Mouse (Mus musculus) heart, embryonic 13.5 days (tissue): ENCODE data around the gene Rbm20. TPM values are rescaled to one million over a fixed set of nuclear protein-coding genes. Genes with fewer than 3 reads are reported as not detected.

ENCODE experiments used
- ATAC-seq: fragments of 200-750 bp; cut with Nextera tagmentation; 2 replicates; pipeline ENCODE4 v1.8.0; 2017; ENCODE audit warnings: moderate TSS enrichment; ENCODE audit not compliant: insufficient number of reproducible peaks, low FRiP score, low TSS enrichment; ENCODE audit errors: extremely low read depth
- H3K27ac ChIP-seq: fragments of 300-500 bp; sonication (generic); replicated peaks from 2 replicates; pipeline ENCODE4 v1.5.1; 2015; ENCODE audit warnings: moderate library complexity, mild to moderate bottlenecking, inconsistent platforms
- H3K27me3 ChIP-seq: fragments of 300-500 bp; sonication (generic); replicated peaks from 2 replicates; pipeline ENCODE4 v1.6.1; 2015; ENCODE audit warnings: mild to moderate bottlenecking, inconsistent platforms
- H3K36me3 ChIP-seq: fragments of 300-500 bp; sonication (generic); 2 replicates; pipeline ENCODE4 v1.6.1; 2015; ENCODE audit warnings: mild to moderate bottlenecking, inconsistent platforms
- H3K4me1 ChIP-seq: fragments of 300-500 bp; sonication (generic); 2 replicates; pipeline ENCODE4 v1.6.1; 2015; ENCODE audit warnings: inconsistent platforms
- H3K4me2 ChIP-seq: fragments of 300-500 bp; sonication (generic); 2 replicates; pipeline ENCODE4 v1.6.1; 2015; ENCODE audit warnings: inconsistent platforms, mild to moderate bottlenecking, moderate library complexity
- H3K4me3 ChIP-seq: fragments of 300-500 bp; sonication (generic); 2 replicates; pipeline ENCODE4 v1.5.1; 2015; ENCODE audit warnings: moderate library complexity, mild to moderate bottlenecking, inconsistent platforms
- H3K9ac ChIP-seq: fragments of 300-500 bp; sonication (generic); 2 replicates; pipeline ENCODE4 v1.6.1; 2015; ENCODE audit warnings: inconsistent platforms, mild to moderate bottlenecking, moderate library complexity
- H3K9me3 ChIP-seq: fragments of 300-500 bp; sonication (generic); 2 replicates; pipeline ENCODE4 v1.6.1; 2016; ENCODE audit warnings: inconsistent platforms
- WGBS: fragments of 180-500 bp; shearing (Covaris S2); methylation state at CpG from one replicate; pipeline ENCODE4 v1.1.7; 2015; ENCODE audit warnings: mixed read lengths; 5-methylcytosine and 5-hydroxymethylcytosine counted together
- polyA plus RNA-seq: library from polyadenylated mRNA; unstranded; fragments of >200 nt; fragmentation: Nextera tagmentation; extraction: Ambion mirVana; gene quantifications from 2 replicates; pipeline ENCODE4 v1.2.1, GENCODE M21; 2015

Gene Rbm20
- polyA plus RNA-seq, 1 experiment from 2014 or later = 33.1 TPM

GRCm38 (mm10) chr19:53671432-53671831, 5.7 kb upstream of the Rbm20 start:
- WGBS = 36% methylated on average over 3 of the region's 3 CpGs
- no peaks in the 10 kb centered on the region for H3K9me3 ChIP-seq
- no peaks in the 10 kb centered on the region for H3K36me3 ChIP-seq
- no peak overlapping the region for H3K4me3 ChIP-seq
- peak overlapping the region; percentile 72 for H3K9ac ChIP-seq
- peak overlapping the region; percentile 92 for H3K27ac ChIP-seq
- ATAC-seq = no peak
- peaks cover 26% of the 10 kb centered on the region for H3K27me3 ChIP-seq
- peaks cover 61% of the 10 kb centered on the region for H3K4me1 ChIP-seq
- H3K4me2 ChIP-seq = peak overlapping the region; percentile 54; the same call in 1 of the 2 replicates

- Histone ChIP-seq H3K4me3 (peak overlapping the region; percentile 74), H3K36me3 (no peaks in the 10 kb centered on the region), H3K27me3 (peaks cover 46% of the 10 kb centered on the region), H3K9ac (peak overlapping the region; percentile 97), H3K9me3 (no peaks in the 10 kb centered on the region), H3K27ac (peak overlapping the region; percentile 87), H3K4me1 (peaks cover 53% of the 10 kb centered on the region), H3K4me2 (peak overlapping the region; percentile 75)
- ATAC-seq = no peak
- WGBS = 22% methylated on average over 9 of the region's 9 CpGs
Observed at GRCm38 (mm10) chr19:53674131-53674925, 2.8 kb upstream of the Rbm20 start.

GRCm38 (mm10) chr19:53676228-53676627, 878 bp upstream of the Rbm20 start:
- no peaks in the 10 kb centered on the region for H3K36me3 ChIP-seq
- H3K27me3 ChIP-seq = peaks cover 46% of the 10 kb centered on the region
- H3K4me2 ChIP-seq = peak overlapping the region; percentile 75
- peak overlapping the region; percentile 97 for H3K9ac ChIP-seq
- 1% methylated on average over 26 of the region's 26 CpGs for WGBS
- ATAC-seq = no peak
- no peaks in the 10 kb centered on the region for H3K9me3 ChIP-seq
- H3K27ac ChIP-seq = peak overlapping the region; percentile 87
- H3K4me3 ChIP-seq = peak overlapping the region; percentile 74
- peaks cover 39% of the 10 kb centered on the region for H3K4me1 ChIP-seq

GRCm38 (mm10) chr19:53679194-53679593, 2.1 kb downstream of the Rbm20 start:
- Histone ChIP-seq H3K27me3 (peaks cover 40% of the 10 kb centered on the region), H3K4me3 (peak overlapping the region; percentile 74), H3K9me3 (no peaks in the 10 kb centered on the region), H3K4me1 (peaks cover 49% of the 10 kb centered on the region), H3K36me3 (no peaks in the 10 kb centered on the region), H3K9ac (peak overlapping the region; percentile 79), H3K4me2 (peak overlapping the region; percentile 75), H3K27ac (peak overlapping the region; percentile 73)
- no peak for ATAC-seq
- WGBS = 60% methylated on average over 9 of the region's 9 CpGs

GRCm38 (mm10) chr19:53679981-53680380, 2.9 kb downstream of the Rbm20 start:
- Histone ChIP-seq H3K36me3 (no peaks in the 10 kb centered on the region), H3K27me3 (peaks cover 32% of the 10 kb centered on the region), H3K4me3 (peak overlapping the region; percentile 74), H3K27ac (peak overlapping the region; percentile 73), H3K4me2 (peak overlapping the region; percentile 75), H3K4me1 (peaks cover 42% of the 10 kb centered on the region), H3K9me3 (no peaks in the 10 kb centered on the region), H3K9ac (peak overlapping the region; percentile 79)
- WGBS = 52% methylated on average over 7 of the region's 7 CpGs
- no peak for ATAC-seq

GRCm38 (mm10) chr19:53682427-53682826, 5.3 kb downstream of the Rbm20 start:
- peak overlapping the region; percentile 34 for H3K4me3 ChIP-seq
- H3K4me2 ChIP-seq = peak overlapping the region; percentile 65
- H3K9me3 ChIP-seq = no peaks in the 10 kb centered on the region
- peak overlapping the region; percentile 77 for H3K27ac ChIP-seq
- peaks cover 48% of the 10 kb centered on the region for H3K4me1 ChIP-seq
- WGBS = 23% methylated on average over 8 of the region's 8 CpGs
- peaks cover 11% of the 10 kb centered on the region for H3K27me3 ChIP-seq
- H3K9ac ChIP-seq = peak overlapping the region; percentile 73
- no peaks in the 10 kb centered on the region for H3K36me3 ChIP-seq
- no peak for ATAC-seq

GRCm38 (mm10) chr19:53687592-53687991, 10.5 kb downstream of the Rbm20 start:
- Histone ChIP-seq H3K36me3 (peaks cover 9% of the 10 kb centered on the region; the same call in 1 of the 2 replicates), H3K9me3 (no peaks in the 10 kb centered on the region), H3K9ac (peak overlapping the region; percentile 40; the same call in 1 of the 2 replicates), H3K4me3 (no peak overlapping the region), H3K4me2 (no peak overlapping the region), H3K4me1 (peaks cover 57% of the 10 kb centered on the region), H3K27ac (peak overlapping the region; percentile 74), H3K27me3 (no peaks in the 10 kb centered on the region)
- no peak for ATAC-seq
- WGBS = 53% methylated on average over 5 of the region's 5 CpGs

- WGBS = 74% methylated on average over 10 of the region's 10 CpGs
- Histone ChIP-seq H3K4me3 (no peak overlapping the region), H3K36me3 (peaks cover 9% of the 10 kb centered on the region; the same call in 1 of the 2 replicates), H3K4me2 (no peak overlapping the region), H3K9ac (no peak overlapping the region), H3K9me3 (no peaks in the 10 kb centered on the region), H3K27ac (no peak overlapping the region), H3K27me3 (no peaks in the 10 kb centered on the region), H3K4me1 (peaks cover 62% of the 10 kb centered on the region)
- ATAC-seq = no peak
Observed at GRCm38 (mm10) chr19:53690816-53691215, 13.7 kb downstream of the Rbm20 start.

- H3K36me3 ChIP-seq = peaks cover 1% of the 10 kb centered on the region; the same call in 1 of the 2 replicates
- H3K4me3 ChIP-seq = no peak overlapping the region
- no peak for ATAC-seq
- 3% methylated on average over 1 of the region's 1 CpGs for WGBS
- H3K9me3 ChIP-seq = no peaks in the 10 kb centered on the region
- H3K27me3 ChIP-seq = no peaks in the 10 kb centered on the region
- H3K27ac ChIP-seq = peak overlapping the region; percentile 34; the same call in 1 of the 2 replicates
- no peak overlapping the region for H3K4me2 ChIP-seq
- H3K4me1 ChIP-seq = peaks cover 69% of the 10 kb centered on the region
- no peak overlapping the region for H3K9ac ChIP-seq
Observed at GRCm38 (mm10) chr19:53694020-53694419, 16.9 kb downstream of the Rbm20 start.

- no peak overlapping the region for H3K4me3 ChIP-seq
- WGBS = 61% methylated on average over 6 of the region's 6 CpGs
- H3K27me3 ChIP-seq = no peaks in the 10 kb centered on the region
- no peak overlapping the region for H3K4me2 ChIP-seq
- H3K9me3 ChIP-seq = no peaks in the 10 kb centered on the region
- peak overlapping the region; percentile 91 for H3K27ac ChIP-seq
- ATAC-seq = no peak
- H3K4me1 ChIP-seq = peaks cover 68% of the 10 kb centered on the region
- H3K9ac ChIP-seq = peak overlapping the region; percentile 47; the same call in 1 of the 2 replicates
- no peaks in the 10 kb centered on the region for H3K36me3 ChIP-seq
Observed at GRCm38 (mm10) chr19:53696079-53696478, 19.0 kb downstream of the Rbm20 start.

- ATAC-seq = no peak
- H3K4me1 ChIP-seq = peaks cover 73% of the 10 kb centered on the region
- WGBS = 77% methylated on average over 3 of the region's 3 CpGs
- H3K27ac ChIP-seq = peak overlapping the region; percentile 91
- H3K4me3 ChIP-seq = no peak overlapping the region
- H3K4me2 ChIP-seq = peak overlapping the region; percentile 65
- H3K36me3 ChIP-seq = no peaks in the 10 kb centered on the region
- peak overlapping the region; percentile 71 for H3K9ac ChIP-seq
- no peaks in the 10 kb centered on the region for H3K9me3 ChIP-seq
- no peaks in the 10 kb centered on the region for H3K27me3 ChIP-seq
Observed at GRCm38 (mm10) chr19:53696655-53697054, 19.5 kb downstream of the Rbm20 start.
